In genomic region chr12:17557344-17557966, GRCm38 (mm10) we compare ENCODE assay signal across 7 mouse cellular contexts. TPM values are rescaled to one million over a fixed set of nuclear protein-coding genes. Genes with fewer than 3 reads are reported as not detected.
A peak's percentile ranks its signal among the peaks of the same experiment; 100 is the strongest.
DNase-seq lines count a peak whose midpoint lies in the region; ATAC-seq lines count a peak whose summit lies in the region.

No protein-coding gene starts in this region.

- intact Hi-C loops in left cerebral cortex, postnatal 4 days (cut with DNase I), result no loop called here
- intact Hi-C loops in left cerebral cortex, postnatal 36 days (cut with DNase I), result loop anchor here (2.0 to 10.0 kb wide), 2 partner anchors 137 to 251 kb away; partner anchors contain the start of gene Hpcal1

- no peaks in the 10 kb centered on the region for H3K27me3 ChIP-seq in embryonic facial prominence, embryonic 11.5 days (ENCODE audit: control insufficient read depth, insufficient read depth, low read length)
- H3K27me3 ChIP-seq in hindbrain, embryonic 16.5 days (replicated peaks; ENCODE audit: control insufficient read depth, insufficient read depth, low read length), result no peaks in the 10 kb centered on the region

- no peak overlapping the region; the same call in 1 of the 2 replicates for H3K27ac ChIP-seq in embryonic facial prominence, embryonic 11.5 days (replicated peaks; ENCODE audit: low read depth, low read length)
- peak overlapping the region; percentile 80 for H3K27ac ChIP-seq in hindbrain, embryonic 16.5 days (ENCODE audit: low read depth, low read length)

- H3K9me3 ChIP-seq in embryonic facial prominence, embryonic 11.5 days (replicated peaks; ENCODE audit: control insufficient read depth, low read length), result no peaks in the 10 kb centered on the region
- H3K9me3 ChIP-seq in hindbrain, embryonic 16.5 days (ENCODE audit: control insufficient read depth, low read length), result no peaks in the 10 kb centered on the region

- no peak overlapping the region; the same call in 1 of the 2 replicates for H3K9ac ChIP-seq in embryonic facial prominence, embryonic 11.5 days (replicated peaks; ENCODE audit: low read length)
- peak overlapping the region; percentile 12; the same call in 1 of the 2 replicates for H3K9ac ChIP-seq in hindbrain, embryonic 16.5 days (ENCODE audit: low read depth, low read length)

- H3K4me2 ChIP-seq in embryonic facial prominence, embryonic 11.5 days (ENCODE audit: low read depth, low read length), result no peak overlapping the region
- H3K4me2 ChIP-seq in hindbrain, embryonic 16.5 days (ENCODE audit: low read length), result peak overlapping the region; percentile 48

- peak; percentile 26 for DNase-seq in left cerebral cortex, postnatal 4 days
- DNase-seq in left cerebral cortex, postnatal 36 days (ENCODE audit: low spot score in 2 of 2), result no peak
- DNase-seq in embryonic facial prominence, embryonic 11.5 days (ENCODE audit: low spot score), result peak; percentile 46
- DNase-seq in retina, postnatal 1 day, result peak; percentile 89
- no peak for DNase-seq in layer of hippocampus, postnatal 10 days (ENCODE audit: low spot score in 2 of 2)

- H3K4me3 ChIP-seq in embryonic facial prominence, embryonic 11.5 days (ENCODE audit: low read depth, low read length), result no peak overlapping the region
- no peak overlapping the region for H3K4me3 ChIP-seq in hindbrain, embryonic 16.5 days (ENCODE audit: low read length)

- peak; percentile 48 for ATAC-seq in embryonic facial prominence, embryonic 11.5 days (replicated peaks; ENCODE audit: insufficient number of reproducible peaks, low FRiP score, low TSS enrichment, low read depth)
- peak; percentile 66 for ATAC-seq in hindbrain, embryonic 16.5 days
- no peak for ATAC-seq in erythroid progenitor cell, adult 5-6 weeks (replicated peaks; ENCODE audit: low FRiP score, poor library complexity, severe bottlenecking)

- H3K4me1 ChIP-seq in embryonic facial prominence, embryonic 11.5 days (ENCODE audit: control insufficient read depth, insufficient read depth, low read length), result no peaks in the 10 kb centered on the region
- peaks cover 19% of the 10 kb centered on the region for H3K4me1 ChIP-seq in hindbrain, embryonic 16.5 days (ENCODE audit: control insufficient read depth, insufficient read depth, low read depth, low read length)

- no peaks in the 10 kb centered on the region for H3K36me3 ChIP-seq in embryonic facial prominence, embryonic 11.5 days (replicated peaks; ENCODE audit: control insufficient read depth, insufficient read depth, low read depth, low read length)
- no peaks in the 10 kb centered on the region for H3K36me3 ChIP-seq in hindbrain, embryonic 16.5 days (ENCODE audit: control insufficient read depth, insufficient read depth, low read length)

- 13% methylated on average over 7 of the region's 7 CpGs for WGBS in embryonic facial prominence, embryonic 11.5 days
- 7% methylated on average over 7 of the region's 7 CpGs for WGBS in hindbrain, embryonic 16.5 days

RNA-seq across cellular contexts. Expression of gene Odc1, which starts 12.9 kb away (rescaled TPM):
- total RNA-seq in left cerebral cortex, postnatal 4 days (2021), result 100 to 1,000 TPM; 177 to 178 TPM
- 10 to 100 TPM; 61.0 to 62.6 TPM for total RNA-seq in left cerebral cortex, postnatal 36 days (2021)
- 312 and 320 TPM in 2 replicates for polyA plus RNA-seq in embryonic facial prominence, embryonic 11.5 days (2014; fragmentation: Nextera tagmentation; extraction: Ambion mirVana)
- 116 and 124 TPM in 2 replicates for polyA plus RNA-seq in hindbrain, embryonic 16.5 days (2015; fragmentation: Nextera tagmentation; extraction: Ambion mirVana)
- 1,351 and 1,432 TPM in 2 replicates for total RNA-seq in erythroid progenitor cell, adult 5-6 weeks (2015; ENCODE audit: low replicate concordance)
- total RNA-seq in erythroid progenitor cell, adult 5-6 weeks (2017; ENCODE audit: low replicate concordance), result 1,739 and 2,218 TPM in 2 replicates
- total RNA-seq in layer of hippocampus, postnatal 10 days (2021), result 10 to 100 TPM; 92.5 to 94.8 TPM

Comparison
In these comparisons a context has a peak if more than half of its experiments do, and no peak if none do; other contexts are left out.
1. DNase-seq: peak in left cerebral cortex, postnatal 4 days (single experiment), embryonic facial prominence, embryonic 11.5 days (single experiment) and retina, postnatal 1 day (single experiment); none in left cerebral cortex, postnatal 36 days (0 of 2) and layer of hippocampus, postnatal 10 days (0 of 2).
2. RNA of gene Odc1, which starts 12.9 kb away (total RNA-seq): 1,351 to 2,218 TPM in erythroid progenitor cell, adult 5-6 weeks; 177 to 178 TPM in left cerebral cortex, postnatal 4 days, 92.5 to 94.8 TPM in layer of hippocampus, postnatal 10 days and 61.0 to 62.6 TPM in left cerebral cortex, postnatal 36 days; every median in the first group is over 4 times any median in the second.